Mouse (Mus musculus) cerebellum, adult 2 months (tissue): ENCODE measurements at regions not wholly inside any gene's neighbourhood (a gene's known extent, or its start where the extent isn't known, plus 50 kb on each side); places are given as distances from the start of the nearest gene placed in this dataset.

Source experiments
- DNase-seq, 2 experiments: peaks; one replicate each; pipeline ENCODE4 v3.0.0; 2021
- H3K27ac ChIP-seq: fragments of 200-500 bp; 2 replicates; pipeline ENCODE4 v1.5.1; 2012; ENCODE audit warnings: low read length, control low read depth, inconsistent platforms; ENCODE audit not compliant: insufficient read depth
- H3K27me3 ChIP-seq: fragments of 200-500 bp; 2 replicates; pipeline ENCODE4 v1.6.1; 2012; ENCODE audit warnings: inconsistent platforms, mild to moderate bottlenecking, low read length, moderate library complexity; ENCODE audit not compliant: control insufficient read depth, insufficient read depth
- H3K4me1 ChIP-seq: fragments of 200-500 bp; 2 replicates; pipeline ENCODE4 v1.6.1; 2011; ENCODE audit warnings: low read length; ENCODE audit not compliant: control insufficient read depth, insufficient read depth
- H3K4me3 ChIP-seq: fragments of 200-500 bp; replicated peaks from 2 replicates; pipeline ENCODE3; 2011; ENCODE audit warnings: mild to moderate bottlenecking, low read depth, low read length, control low read depth; ENCODE audit not compliant: insufficient read depth
- CTCF ChIP-seq: fragments of 200-500 bp; IDR thresholded peaks from 2 replicates; pipeline ENCODE4 v1.5.1; 2011; ENCODE audit warnings: low read depth, mild to moderate bottlenecking, control low read depth, low read length, moderate library complexity, borderline replicate concordance; ENCODE audit not compliant: insufficient read depth
- POLR2A ChIP-seq: fragments of 200-500 bp; IDR thresholded peaks from 2 replicates; pipeline ENCODE4 v1.6.1; 2011; ENCODE audit warnings: low read length, control low read depth, borderline replicate concordance; ENCODE audit not compliant: insufficient read depth
- WGBS: fragments of 180-500 bp; shearing (Covaris S2); methylation state at CpG from one replicate; pipeline ENCODE4 v1.1.7; 2018; 5-methylcytosine and 5-hydroxymethylcytosine counted together

GRCm38 (mm10) chr5:91822844-91823576, 139.9 kb downstream of the Rchy1 start:
- no peak overlapping the region for H3K4me3 ChIP-seq
- 62% methylated on average over 9 of the region's 9 CpGs for WGBS
- DNase-seq: no peak
- no peaks in the 10 kb centered on the region; the same call in 1 of the 2 replicates for H3K4me1 ChIP-seq
- TF ChIP-seq CTCF (no peak), POLR2A (no peak)
- H3K27me3 ChIP-seq: no peaks in the 10 kb centered on the region
- H3K27ac ChIP-seq: no peak overlapping the region

DNA sequence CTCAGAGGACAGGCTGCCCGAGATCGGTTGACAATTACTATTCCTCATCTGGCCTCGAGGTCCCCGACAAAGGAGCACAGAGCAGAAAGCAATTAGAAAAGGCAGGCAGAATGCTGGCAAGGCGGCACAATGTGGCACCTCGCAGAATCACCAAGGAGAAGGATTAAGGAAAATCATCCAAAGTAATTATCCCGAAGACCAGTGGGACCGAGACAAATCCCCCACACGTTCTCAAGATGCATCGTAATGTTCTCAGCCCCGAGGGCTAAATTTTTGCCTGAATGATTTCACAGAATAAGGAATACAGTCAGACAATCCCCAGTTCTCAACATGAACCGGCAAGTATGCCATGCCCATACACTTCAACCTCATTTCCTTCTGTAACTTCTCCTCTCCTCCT, 144.1 kb downstream of the Rchy1 start:
- no peak overlapping the region for H3K4me3 ChIP-seq
- WGBS: 9% methylated on average over 12 of the region's 12 CpGs
- TF ChIP-seq CTCF (no peak), POLR2A (no peak)
- no peaks in the 10 kb centered on the region for H3K4me1 ChIP-seq
- peak in 1 of 2 experiments; percentile 4 for DNase-seq
- H3K27me3 ChIP-seq: no peaks in the 10 kb centered on the region
- no peak overlapping the region for H3K27ac ChIP-seq

- H3K27ac ChIP-seq: no peak overlapping the region
- H3K4me1 ChIP-seq: no peaks in the 10 kb centered on the region
- 43% methylated on average over 11 of the region's 11 CpGs for WGBS
- no peak for DNase-seq
- no peak for TF ChIP-seq CTCF
- TF ChIP-seq POLR2A: no peak
- H3K4me3 ChIP-seq: no peak overlapping the region
- H3K27me3 ChIP-seq: no peaks in the 10 kb centered on the region
These were observed 144.7 kb downstream of the Rchy1 start for GRCm38 (mm10) chr5:91818195-91818594.

GRCm38 (mm10) chr5:91816376-91816950, 146.4 kb downstream of the Rchy1 start:
- 87% methylated on average over 3 of the region's 3 CpGs for WGBS
- no peak for DNase-seq
- Histone ChIP-seq H3K27me3 (no peaks in the 10 kb centered on the region), H3K4me3 (no peak overlapping the region), H3K4me1 (no peaks in the 10 kb centered on the region), H3K27ac (no peak overlapping the region)
- TF ChIP-seq POLR2A: no peak
- no peak for TF ChIP-seq CTCF

DNA sequence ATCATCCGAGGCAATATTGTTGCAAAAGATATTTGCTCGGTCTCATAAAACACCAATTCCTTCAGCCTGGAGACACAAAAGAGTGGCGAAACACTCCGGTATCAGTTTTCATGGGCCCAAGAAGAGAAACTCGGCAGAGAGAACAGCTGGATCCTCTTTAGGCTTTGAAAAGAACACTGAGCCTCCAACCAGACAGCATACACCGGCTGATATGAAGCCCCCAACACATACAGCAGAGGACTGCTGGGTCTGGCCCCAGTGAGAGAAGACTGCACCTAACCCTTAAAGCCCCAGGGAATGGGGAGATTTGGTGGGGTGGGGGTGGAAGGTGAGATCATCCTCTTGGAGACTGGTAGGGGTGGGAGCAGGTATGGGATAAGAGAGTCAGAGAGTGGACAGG, 147.9 kb downstream of the Rchy1 start:
- H3K4me1 ChIP-seq: no peaks in the 10 kb centered on the region
- TF ChIP-seq CTCF (no peak), POLR2A (no peak)
- no peak overlapping the region for H3K27ac ChIP-seq
- 84% methylated on average over 6 of the region's 6 CpGs for WGBS
- no peak overlapping the region for H3K4me3 ChIP-seq
- H3K27me3 ChIP-seq: no peaks in the 10 kb centered on the region
- DNase-seq: no peak

GRCm38 (mm10) chr5:91814417-91814762, 148.5 kb downstream of the Rchy1 start:
- 88% methylated on average over 4 of the region's 4 CpGs for WGBS
- no peak overlapping the region for H3K4me3 ChIP-seq
- TF ChIP-seq CTCF: no peak
- TF ChIP-seq POLR2A: no peak
- DNase-seq: no peak
- H3K4me1 ChIP-seq: no peaks in the 10 kb centered on the region
- H3K27ac ChIP-seq: no peak overlapping the region
- H3K27me3 ChIP-seq: no peaks in the 10 kb centered on the region

DNA sequence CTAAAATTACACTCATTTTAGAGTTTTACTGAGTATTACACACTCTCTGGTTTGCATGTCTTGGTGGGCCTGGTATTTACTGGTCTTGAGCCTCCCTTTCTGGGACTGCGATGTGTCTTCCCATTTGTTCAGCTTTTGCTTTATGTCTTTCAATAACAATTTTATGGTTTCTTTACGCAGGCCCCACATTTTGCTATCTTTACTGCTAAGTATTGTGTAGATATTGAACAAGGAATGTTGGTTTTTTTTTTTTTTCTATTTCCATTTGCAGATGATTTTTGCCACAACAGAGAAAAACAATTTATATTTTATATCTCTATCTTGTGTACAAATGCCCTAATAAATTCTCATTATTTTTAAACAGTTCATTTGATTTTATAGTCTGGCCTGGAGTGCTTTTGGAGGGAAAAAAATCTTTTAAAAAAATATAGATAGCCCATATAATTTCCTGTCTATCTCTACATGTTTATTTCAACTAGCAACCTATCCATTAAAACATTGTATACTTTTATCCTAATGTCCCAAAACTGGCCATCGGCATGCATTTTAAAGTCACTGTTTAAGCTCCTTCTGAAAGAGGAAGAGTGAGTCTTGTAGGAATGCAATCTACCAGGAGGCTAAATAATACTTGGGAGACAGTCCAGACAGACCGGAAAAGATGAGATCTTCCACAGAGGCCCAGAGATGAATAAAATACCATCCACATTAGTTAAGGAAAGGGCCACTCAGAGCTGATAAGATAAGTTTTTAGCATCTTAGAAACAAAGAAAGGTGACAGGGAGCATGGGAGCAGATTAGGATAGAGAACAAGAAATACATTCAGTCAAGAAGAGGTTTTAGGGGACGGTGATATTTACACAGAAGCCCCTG, 149.1 kb downstream of the Rchy1 start:
- WGBS: 93% methylated on average over 5 of the region's 5 CpGs
- Histone ChIP-seq H3K4me3 (no peak overlapping the region), H3K4me1 (no peaks in the 10 kb centered on the region), H3K27ac (no peak overlapping the region), H3K27me3 (no peaks in the 10 kb centered on the region)
- TF ChIP-seq CTCF: no peak
- TF ChIP-seq POLR2A: no peak
- DNase-seq: no peak
